In the genomic region with DNA sequence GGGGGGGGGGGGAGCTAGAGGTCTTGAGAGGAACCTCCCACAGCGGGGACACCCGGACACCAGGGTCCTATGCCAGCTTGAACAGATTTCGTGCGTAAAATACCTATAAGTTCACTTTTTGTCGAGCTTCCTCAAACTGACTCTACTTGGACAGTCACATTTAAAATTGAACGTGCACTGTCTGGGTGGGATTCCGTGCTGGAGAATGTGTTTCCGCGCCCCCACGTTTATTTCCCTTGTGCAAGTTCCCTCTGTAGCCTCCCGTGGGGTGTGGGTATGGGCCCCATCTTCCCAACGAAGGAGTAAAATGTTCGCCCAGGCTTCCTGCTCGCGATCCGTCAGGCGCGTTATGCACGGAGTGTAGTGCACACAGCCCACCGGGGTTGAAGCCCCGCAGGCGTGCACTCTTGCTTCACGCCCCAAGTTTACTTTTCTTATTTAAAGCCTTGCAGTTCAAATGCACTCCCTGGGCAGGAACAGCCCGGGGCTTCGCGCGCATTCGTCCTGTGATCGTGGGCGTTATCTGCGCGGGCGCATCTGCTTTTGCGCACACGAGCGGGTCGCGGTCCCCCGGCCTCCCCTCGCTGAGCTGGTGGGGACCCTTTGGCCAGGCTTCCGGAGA, we compare ENCODE assay signal across 7 mouse cellular contexts.
DNase-seq lines count a peak whose midpoint lies in the region; ATAC-seq and TF ChIP-seq lines count a peak whose summit lies in the region.

No protein-coding gene starts in this region.

- no peaks in the 10 kb centered on the region for H3K27me3 ChIP-seq in ES-Bruce4 (ENCODE audit: control insufficient read depth, insufficient read depth, low read length, poor library complexity, severe bottlenecking)
- peaks cover 10% of the 10 kb centered on the region; the same call in 1 of the 2 replicates for H3K27me3 ChIP-seq in forebrain, postnatal 0 days (ENCODE audit: insufficient read depth, low read length)

- DNase-seq in A20 (ENCODE audit: low read depth, low spot score) = peak; percentile 77
- DNase-seq in forebrain, postnatal 0 days = peak; percentile 9
- no peak for DNase-seq in urinary bladder, adult 18-20 months (ENCODE audit: low spot score in 2 of 2)
- no peak for DNase-seq in urinary bladder, postnatal 10 days (ENCODE audit: low spot score)
- DNase-seq in lung, adult 18-20 months = no peak

- H3K79me2 ChIP-seq in macrophage (ENCODE audit: inconsistent target) = peaks cover 50% of the 10 kb centered on the region

- ATAC-seq in forebrain, postnatal 0 days = no peak

- WGBS in forebrain, postnatal 0 days = under 1% methylated on average over 41 of the region's 41 CpGs
- 7% methylated on average over 40 of the region's 41 CpGs for WGBS in macrophage (ENCODE audit: missing documents)

- peak overlapping the region; percentile 20; the same call in 1 of the 2 replicates for H3K9ac ChIP-seq in ES-Bruce4 (ENCODE audit: low read depth, poor library complexity, severe bottlenecking)
- no peak overlapping the region for H3K9ac ChIP-seq in forebrain, postnatal 0 days

- H3K36me3 ChIP-seq in ES-Bruce4 (ENCODE audit: control insufficient read depth, insufficient read depth, low read length, poor library complexity, severe bottlenecking) = no peaks in the 10 kb centered on the region
- no peaks in the 10 kb centered on the region for H3K36me3 ChIP-seq in forebrain, postnatal 0 days (ENCODE audit: insufficient read depth)
- no peaks in the 10 kb centered on the region for H3K36me3 ChIP-seq in macrophage (ENCODE audit: inconsistent target)

- no peak for TF ChIP-seq EP300 in ES-Bruce4 (IDR thresholded peaks at IDR 0.05; ENCODE audit: insufficient read depth, low read depth, low read length)

- no peak for TF ChIP-seq POLR2A in ES-Bruce4 (IDR thresholded peaks at IDR 0.05; ENCODE audit: insufficient read depth, low read length)

- H3K9me3 ChIP-seq in ES-Bruce4 (replicated peaks; ENCODE audit: control insufficient read depth, insufficient read depth, low read length, poor library complexity, severe bottlenecking) = no peaks in the 10 kb centered on the region
- H3K9me3 ChIP-seq in forebrain, postnatal 0 days (ENCODE audit: low read length) = no peaks in the 10 kb centered on the region

- H3K27ac ChIP-seq in ES-Bruce4 (ENCODE audit: insufficient read depth, low read length) (no peak overlapping the region), macrophage (no peak overlapping the region)
- H3K27ac ChIP-seq in forebrain, postnatal 0 days (ENCODE audit: low read depth, low read length) = no peak overlapping the region

- H3K4me2 ChIP-seq in forebrain, postnatal 0 days (ENCODE audit: low read depth) = peak overlapping the region; percentile 80

- TF ChIP-seq CTCF in ES-Bruce4 (IDR thresholded peaks at IDR 0.05; ENCODE audit: low read depth, low read length) = no peak
- TF ChIP-seq CTCF in forebrain, postnatal 0 days (IDR thresholded peaks at IDR 0.05; ENCODE audit: low read depth) = no peak

- H3K4me3 ChIP-seq in ES-Bruce4 (ENCODE audit: low read depth, low read length) (peak overlapping the region; percentile 39), macrophage (ENCODE audit: inconsistent target) (peak overlapping the region; percentile 32)
- peak overlapping the region; percentile 36 for H3K4me3 ChIP-seq in forebrain, postnatal 0 days (ENCODE audit: low read depth, low read length)

- H3K4me1 ChIP-seq in ES-Bruce4 (ENCODE audit: control insufficient read depth, insufficient read depth, low read length) = no peaks in the 10 kb centered on the region
- no peaks in the 10 kb centered on the region; the same call in 1 of the 2 replicates for H3K4me1 ChIP-seq in forebrain, postnatal 0 days (ENCODE audit: insufficient read depth)

Comparison
In these comparisons a context has a peak if more than half of its experiments do, and no peak if none do; other contexts are left out.
1. DNase-seq: peak in A20 (single experiment) and forebrain, postnatal 0 days (single experiment); none in urinary bladder, adult 18-20 months (0 of 2), urinary bladder, postnatal 10 days (single experiment) and lung, adult 18-20 months (0 of 2).
2. Peak in every context shown above with its lines, with median percentiles within 50 percentile points of each other: H3K4me3 ChIP-seq.